In the genomic region with DNA sequence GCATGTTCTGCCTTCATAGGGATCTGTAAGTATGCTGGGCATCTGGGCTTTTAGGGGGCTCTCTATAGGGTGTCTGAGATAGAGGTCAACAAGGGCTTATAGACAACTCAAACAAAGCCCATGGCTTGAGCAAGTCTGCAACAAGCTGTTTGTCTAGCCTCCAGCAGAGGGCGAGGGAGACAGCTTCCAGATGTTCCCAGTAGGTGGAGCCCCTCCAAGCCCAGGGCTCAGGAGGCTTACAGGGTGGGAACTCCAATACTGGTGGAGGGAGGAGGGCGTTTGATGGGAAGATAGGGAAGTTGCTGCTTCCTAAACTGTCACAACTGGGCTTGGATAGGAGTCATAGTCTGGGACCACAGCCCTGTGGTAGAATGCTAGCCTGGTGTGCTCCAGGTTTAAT, we compare ENCODE assay signal across 9 mouse cellular contexts. TPM values are rescaled to one million over a fixed set of nuclear protein-coding genes. Genes with fewer than 3 reads are reported as not detected.
A peak's percentile ranks its signal among the peaks of the same experiment; 100 is the strongest.
DNase-seq lines count a peak whose midpoint lies in the region; ATAC-seq and TF ChIP-seq lines count a peak whose summit lies in the region.
"Had no signal": no experiment of that assay in that cellular context is flagged by ENCODE, and none has a peak within 500 bp of the region (broad histone marks: within the 10 kb centered on the region; RNA-seq: fewer than 3 reads in every experiment).

No protein-coding gene starts in this region.

- no peak overlapping the region for H3K4me2 ChIP-seq in heart, postnatal 0 days (ENCODE audit: low read depth, low read length)
- H3K4me2 ChIP-seq: stomach, embryonic 15.5 days had no signal

- H3ac ChIP-seq in C2C12 (ENCODE audit: control insufficient read depth, insufficient read length, low read depth) = no peak overlapping the region

- 0 out of 2 replicates have a peak, but pooled peaks cover under 1% of the 10 kb centered on the region for H3K4me1 ChIP-seq in embryonic facial prominence, embryonic 10.5 days
- H3K4me1 ChIP-seq in heart, postnatal 0 days (ENCODE audit: control insufficient read depth, insufficient read depth) = no peaks in the 10 kb centered on the region
- H3K4me1 ChIP-seq: stomach, embryonic 15.5 days had no signal

- H3K79me3 ChIP-seq in C2C12 (ENCODE audit: low read depth) = peaks cover 43% of the 10 kb centered on the region

- 46% methylated on average over 2 of the region's 2 CpGs for WGBS in embryonic facial prominence, embryonic 10.5 days
- WGBS in heart, postnatal 0 days = 13% methylated on average over 2 of the region's 2 CpGs

- no peaks in the 10 kb centered on the region for H3K9me3 ChIP-seq in embryonic facial prominence, embryonic 10.5 days
- no peaks in the 10 kb centered on the region for H3K9me3 ChIP-seq in heart, postnatal 0 days (replicated peaks; ENCODE audit: control insufficient read depth, low read length)
- H3K9me3 ChIP-seq: stomach, embryonic 15.5 days had no signal

- DNase-seq in Muller cell, postnatal 12 days (ENCODE audit: inconsistent ontology term) = peak; percentile 59
- DNase-seq in embryonic facial prominence, embryonic 10.5 days (ENCODE audit: low spot score) = peak; percentile 79
- DNase-seq in heart, postnatal 0 days (ENCODE audit: low spot score) = peak; percentile 37
- peak; percentile 70 to 73 for DNase-seq in kidney, postnatal 25 days
- peak; percentile 51 for DNase-seq in lung, postnatal 25 days (ENCODE audit: low spot score)
- DNase-seq in retina, postnatal 7 days (ENCODE audit: low read depth, low spot score) = peak; percentile 73

- no peak overlapping the region for H3K4me3 ChIP-seq in C2C12 (ENCODE audit: insufficient read depth, poor library complexity, severe bottlenecking)
- H3K4me3 ChIP-seq in embryonic facial prominence, embryonic 10.5 days = no peak overlapping the region
- H3K4me3 ChIP-seq in heart, postnatal 0 days (ENCODE audit: low read depth, low read length) = no peak overlapping the region
- H3K4me3 ChIP-seq: stomach, embryonic 15.5 days had no signal

- ATAC-seq in heart, postnatal 0 days (ENCODE audit: insufficient read depth, low read depth) = peak; percentile 55; the same call in 1 of the 2 replicates
- ATAC-seq in erythroid progenitor cell, adult 5-6 weeks (replicated peaks; ENCODE audit: low FRiP score, poor library complexity, severe bottlenecking) = no peak

- no peak overlapping the region for H3K27ac ChIP-seq in embryonic facial prominence, embryonic 10.5 days (replicated peaks)
- no peak overlapping the region for H3K27ac ChIP-seq in heart, postnatal 0 days (ENCODE audit: low read depth)
- H3K27ac ChIP-seq: stomach, embryonic 15.5 days had no signal

- peak; percentile 90 for TF ChIP-seq CTCF in C2C12 (IDR thresholded peaks at IDR 0.05; ENCODE audit: control insufficient read depth, insufficient read depth, insufficient read length)
- TF ChIP-seq CTCF in heart, postnatal 0 days (IDR thresholded peaks at IDR 0.05; ENCODE audit: low read depth) = peak; percentile 99

- H3K36me3 ChIP-seq in C2C12 (ENCODE audit: control insufficient read depth, insufficient read depth) = peaks cover 77% of the 10 kb centered on the region
- H3K36me3 ChIP-seq in embryonic facial prominence, embryonic 10.5 days (replicated peaks) = peaks cover 84% of the 10 kb centered on the region
- peaks cover 71% of the 10 kb centered on the region for H3K36me3 ChIP-seq in heart, postnatal 0 days (replicated peaks; ENCODE audit: control insufficient read depth, insufficient read depth, low read length)

- H3K27me3 ChIP-seq in C2C12 (ENCODE audit: control insufficient read depth, insufficient read depth, insufficient read length) = no peaks in the 10 kb centered on the region
- peaks cover 33% of the 10 kb centered on the region for H3K27me3 ChIP-seq in embryonic facial prominence, embryonic 10.5 days (replicated peaks; ENCODE audit: low read depth, poor library complexity, severe bottlenecking)
- peaks cover 7% of the 10 kb centered on the region for H3K27me3 ChIP-seq in heart, postnatal 0 days (ENCODE audit: control insufficient read depth, insufficient read depth, low read length)

- H3K79me2 ChIP-seq in C2C12 (ENCODE audit: control insufficient read depth, insufficient read depth) = peaks cover 44% of the 10 kb centered on the region

- H3K9ac ChIP-seq in heart, postnatal 0 days (replicated peaks; ENCODE audit: low read depth, low read length) = no peak overlapping the region
- H3K9ac ChIP-seq: stomach, embryonic 15.5 days had no signal

- TF ChIP-seq EP300 in heart, postnatal 0 days (IDR thresholded peaks at IDR 0.05; ENCODE audit: low read depth) = no peak

TF ChIP-seq in C2C12, 6 proteins besides CTCF, POLR2A, EP300 and RAD21:
- TF ChIP-seq MAX (IDR thresholded peaks at IDR 0.05) (no peak), USF1 (IDR thresholded peaks at IDR 0.05; ENCODE audit: low read depth) (no peak), FOSL1 (IDR thresholded peaks at IDR 0.05; ENCODE audit: insufficient read depth, low read length, poor library complexity, severe bottlenecking) (no peak), MYOD1 (IDR thresholded peaks at IDR 0.05; ENCODE audit: control insufficient read depth, insufficient read length, low read depth) (no peak), MYOG (IDR thresholded peaks at IDR 0.05; ENCODE audit: control insufficient read depth, extremely low read depth, insufficient read length) (no peak), CEBPB (IDR thresholded peaks at IDR 0.05; ENCODE audit: low read depth) (no peak)
TF ChIP-seq in C2C12: peak in this region for 0.

RNA-seq across cellular contexts. Expression of gene Chd5, which starts 5.5 kb away (rescaled TPM):
- polyA plus RNA-seq in C2C12 (2012; fragmentation: generic; extraction: Trizol) = 0.22 TPM
- 0.05 TPM in 2 replicates for polyA plus RNA-seq in embryonic facial prominence, embryonic 10.5 days (2016; fragmentation: Nextera tagmentation; extraction: Ambion mirVana)
- 0.11 TPM in 1 of 2 replicates, not detected in the other for total RNA-seq in heart, postnatal 0 days (2014; rRNA removed; ENCODE audit: low replicate concordance)
- polyA plus RNA-seq in heart, postnatal 0 days (2015; fragmentation: Nextera tagmentation; extraction: Ambion mirVana) = 0.01 and 0.03 TPM in 2 replicates
- not detected in 2 replicates for total RNA-seq in erythroid progenitor cell, adult 5-6 weeks (2015; ENCODE audit: low replicate concordance)
- not detected in 2 replicates for total RNA-seq in erythroid progenitor cell, adult 5-6 weeks (2017; ENCODE audit: low replicate concordance)

RNA-seq across cellular contexts. Expression of gene Rpl22, which starts 7.4 kb away (rescaled TPM):
- polyA plus RNA-seq in C2C12 (2012; fragmentation: generic; extraction: Trizol) = 1,836 TPM
- polyA plus RNA-seq in embryonic facial prominence, embryonic 10.5 days (2016; fragmentation: Nextera tagmentation; extraction: Ambion mirVana) = 360 and 367 TPM in 2 replicates
- total RNA-seq in heart, postnatal 0 days (2014; rRNA removed; ENCODE audit: low replicate concordance) = 118 and 122 TPM in 2 replicates
- 224 and 235 TPM in 2 replicates for polyA plus RNA-seq in heart, postnatal 0 days (2015; fragmentation: Nextera tagmentation; extraction: Ambion mirVana)
- total RNA-seq in erythroid progenitor cell, adult 5-6 weeks (2015; ENCODE audit: low replicate concordance) = 429 and 481 TPM in 2 replicates
- total RNA-seq in erythroid progenitor cell, adult 5-6 weeks (2017; ENCODE audit: low replicate concordance) = 506 and 514 TPM in 2 replicates

RNA-seq across cellular contexts. Expression of gene Rnf207, which starts 14.2 kb away (rescaled TPM):
- 0.23 TPM for polyA plus RNA-seq in C2C12 (2012; fragmentation: generic; extraction: Trizol)
- polyA plus RNA-seq in embryonic facial prominence, embryonic 10.5 days (2016; fragmentation: Nextera tagmentation; extraction: Ambion mirVana) = 1.3 and 2.3 TPM in 2 replicates
- 171 and 226 TPM in 2 replicates for total RNA-seq in heart, postnatal 0 days (2014; rRNA removed; ENCODE audit: low replicate concordance)
- polyA plus RNA-seq in heart, postnatal 0 days (2015; fragmentation: Nextera tagmentation; extraction: Ambion mirVana) = 109 and 115 TPM in 2 replicates
- not detected in 2 replicates for total RNA-seq in erythroid progenitor cell, adult 5-6 weeks (2015; ENCODE audit: low replicate concordance)
- total RNA-seq in erythroid progenitor cell, adult 5-6 weeks (2017; ENCODE audit: low replicate concordance) = not detected in 2 replicates

RNA-seq across cellular contexts. Expression of gene Icmt, which starts 35.9 kb away (rescaled TPM):
- 34.1 TPM for polyA plus RNA-seq in C2C12 (2012; fragmentation: generic; extraction: Trizol)
- 29.5 and 30.2 TPM in 2 replicates for polyA plus RNA-seq in embryonic facial prominence, embryonic 10.5 days (2016; fragmentation: Nextera tagmentation; extraction: Ambion mirVana)
- total RNA-seq in heart, postnatal 0 days (2014; rRNA removed; ENCODE audit: low replicate concordance) = 26.1 and 38.0 TPM in 2 replicates
- 12.7 and 15.0 TPM in 2 replicates for polyA plus RNA-seq in heart, postnatal 0 days (2015; fragmentation: Nextera tagmentation; extraction: Ambion mirVana)
- total RNA-seq in erythroid progenitor cell, adult 5-6 weeks (2015; ENCODE audit: low replicate concordance) = 8.0 and 24.5 TPM in 2 replicates
- total RNA-seq in erythroid progenitor cell, adult 5-6 weeks (2017; ENCODE audit: low replicate concordance) = 14.2 TPM in 2 replicates

RNA-seq across cellular contexts. Expression of gene Hes3, which starts 41.5 kb away (rescaled TPM):
- polyA plus RNA-seq in C2C12 (2012; fragmentation: generic; extraction: Trizol) = not detected
- 0.10 and 2.3 TPM in 2 replicates for polyA plus RNA-seq in embryonic facial prominence, embryonic 10.5 days (2016; fragmentation: Nextera tagmentation; extraction: Ambion mirVana)
- not detected in 2 replicates for total RNA-seq in heart, postnatal 0 days (2014; rRNA removed; ENCODE audit: low replicate concordance)
- not detected in 2 replicates for polyA plus RNA-seq in heart, postnatal 0 days (2015; fragmentation: Nextera tagmentation; extraction: Ambion mirVana)
- not detected in 2 replicates for total RNA-seq in erythroid progenitor cell, adult 5-6 weeks (2015; ENCODE audit: low replicate concordance)
- total RNA-seq in erythroid progenitor cell, adult 5-6 weeks (2017; ENCODE audit: low replicate concordance) = not detected in 2 replicates
- polyA plus RNA-seq: stomach, embryonic 15.5 days had no signal

Comparison
In these comparisons a context has a peak if more than half of its experiments do, and no peak if none do; other contexts are left out.
1. RNA of gene Rnf207, which starts 14.2 kb away (polyA plus RNA-seq): 109 to 115 TPM in heart, postnatal 0 days; 1.3 to 2.3 TPM in embryonic facial prominence, embryonic 10.5 days and 0.23 TPM in C2C12 (single experiment); every median in the first group is over 10 times any median in the second.
2. Peak in every context shown above with its lines, with median percentiles within 50 percentile points of each other: DNase-seq.